Mouse (Mus musculus) liver, embryonic 12.5 days (tissue): ENCODE measurements around the gene Capn11. TPM values are rescaled to one million over a fixed set of nuclear protein-coding genes. Genes with fewer than 3 reads are reported as not detected.

Experiments
- ATAC-seq: fragments of 200-750 bp; cut with Nextera tagmentation; 2 replicates; pipeline ENCODE4 v1.8.0; 2017; ENCODE audit warnings: moderate number of reproducible peaks, mild to moderate bottlenecking, moderate library complexity
- H3K27ac ChIP-seq: fragments of 300-500 bp; sonication (generic); 2 replicates; pipeline ENCODE4 v1.5.1; 2016; ENCODE audit warnings: mild to moderate bottlenecking
- H3K27me3 ChIP-seq: fragments of 300-500 bp; sonication (generic); replicated peaks from 2 replicates; pipeline ENCODE4 v1.6.1; 2016; ENCODE audit warnings: mild to moderate bottlenecking, moderate library complexity
- H3K36me3 ChIP-seq: fragments of 300-500 bp; sonication (generic); 2 replicates; pipeline ENCODE4 v1.6.1; 2016; ENCODE audit warnings: mild to moderate bottlenecking, moderate library complexity
- H3K4me1 ChIP-seq: fragments of 300-500 bp; sonication (generic); 2 replicates; pipeline ENCODE4 v1.6.1; 2016
- H3K4me2 ChIP-seq: fragments of 300-500 bp; sonication (generic); 2 replicates; pipeline ENCODE4 v1.6.1; 2016; ENCODE audit warnings: mild to moderate bottlenecking, moderate library complexity
- H3K4me3 ChIP-seq: fragments of 300-500 bp; sonication (generic); 2 replicates; pipeline ENCODE4 v1.5.1; 2016; ENCODE audit warnings: mild to moderate bottlenecking, moderate library complexity
- H3K9ac ChIP-seq: fragments of 300-500 bp; sonication (generic); 2 replicates; pipeline ENCODE4 v1.6.1; 2016; ENCODE audit warnings: mild to moderate bottlenecking, moderate library complexity
- H3K9me3 ChIP-seq: fragments of 300-500 bp; sonication (generic); replicated peaks from 2 replicates; pipeline ENCODE4 v1.6.1; 2016; ENCODE audit warnings: mild to moderate bottlenecking, moderate library complexity
- WGBS: fragments of 180-500 bp; shearing (Covaris S2); methylation state at CpG from one replicate; pipeline ENCODE4 v1.1.7; 2016; ENCODE audit not compliant: insufficient replicate concordance; 5-methylcytosine and 5-hydroxymethylcytosine counted together
- polyA plus RNA-seq: library from polyadenylated mRNA; unstranded; fragments of >200 nt; fragmentation: Nextera tagmentation; extraction: Ambion mirVana; gene quantifications from 2 replicates; pipeline ENCODE4 v1.2.1, GENCODE M21; 2016

The Capn11 gene
- polyA plus RNA-seq, 1 experiment from 2014 or later = 0.39 TPM

- H3K27ac ChIP-seq = peak overlapping the region; percentile 93
- H3K36me3 ChIP-seq = peaks cover 23% of the 10 kb centered on the region
- peak overlapping the region; percentile 81 for H3K4me3 ChIP-seq
- H3K9ac ChIP-seq = peak overlapping the region; percentile 89
- no peaks in the 10 kb centered on the region for H3K27me3 ChIP-seq
- H3K4me2 ChIP-seq = peak overlapping the region; percentile 93
- no peaks in the 10 kb centered on the region for H3K9me3 ChIP-seq
- peaks cover 94% of the 10 kb centered on the region for H3K4me1 ChIP-seq
- ATAC-seq = peak; percentile 58
- under 1% methylated on average over 56 of the region's 58 CpGs for WGBS
Measured at GRCm38 (mm10) chr17:45594881-45595735, 64.0 kb downstream of the Capn11 start.

GRCm38 (mm10) chr17:45594195-45594594 is 64.9 kb downstream of the Capn11 start:
- H3K27me3 ChIP-seq = no peaks in the 10 kb centered on the region
- no peak for ATAC-seq
- peaks cover 93% of the 10 kb centered on the region for H3K4me1 ChIP-seq
- H3K36me3 ChIP-seq = peaks cover 32% of the 10 kb centered on the region
- H3K9me3 ChIP-seq = no peaks in the 10 kb centered on the region
- peak overlapping the region; percentile 93 for H3K4me2 ChIP-seq
- H3K27ac ChIP-seq = peak overlapping the region; percentile 93
- H3K4me3 ChIP-seq = peak overlapping the region; percentile 81
- 19% methylated on average over 8 of the region's 8 CpGs for WGBS
- peak overlapping the region; percentile 89 for H3K9ac ChIP-seq

GRCm38 (mm10) chr17:45593479-45593878 is 65.6 kb downstream of the Capn11 start:
- Histone ChIP-seq H3K4me3 (peak overlapping the region; percentile 81), H3K27ac (peak overlapping the region; percentile 93), H3K36me3 (peaks cover 39% of the 10 kb centered on the region), H3K4me1 (peaks cover 86% of the 10 kb centered on the region), H3K4me2 (peak overlapping the region; percentile 93), H3K9ac (peak overlapping the region; percentile 89), H3K9me3 (no peaks in the 10 kb centered on the region), H3K27me3 (no peaks in the 10 kb centered on the region)
- WGBS = 15% methylated on average over 8 of the region's 8 CpGs
- ATAC-seq = peak; percentile 86

GRCm38 (mm10) chr17:45592606-45593431 is 66.3 kb downstream of the Capn11 start:
- Histone ChIP-seq H3K4me2 (peak overlapping the region; percentile 93), H3K36me3 (peaks cover 46% of the 10 kb centered on the region), H3K9ac (peak overlapping the region; percentile 89), H3K4me3 (peak overlapping the region; percentile 81), H3K9me3 (no peaks in the 10 kb centered on the region), H3K4me1 (peaks cover 79% of the 10 kb centered on the region), H3K27ac (peak overlapping the region; percentile 93), H3K27me3 (no peaks in the 10 kb centered on the region)
- WGBS = 18% methylated on average over 8 of the region's 8 CpGs
- peak; percentile 68 for ATAC-seq

- Histone ChIP-seq H3K4me1 (peaks cover 70% of the 10 kb centered on the region), H3K4me3 (peak overlapping the region; percentile 81), H3K27ac (peak overlapping the region; percentile 93), H3K9me3 (no peaks in the 10 kb centered on the region), H3K4me2 (peak overlapping the region; percentile 93), H3K27me3 (no peaks in the 10 kb centered on the region), H3K9ac (peak overlapping the region; percentile 89), H3K36me3 (peaks cover 55% of the 10 kb centered on the region)
- 56% methylated on average over 16 of the region's 16 CpGs for WGBS
- no peak for ATAC-seq
Measured at GRCm38 (mm10) chr17:45591701-45592605, 67.2 kb downstream of the Capn11 start.

- Histone ChIP-seq H3K9ac (no peak overlapping the region), H3K4me1 (peaks cover 67% of the 10 kb centered on the region), H3K27ac (no peak overlapping the region), H3K4me3 (no peak overlapping the region), H3K9me3 (no peaks in the 10 kb centered on the region), H3K27me3 (no peaks in the 10 kb centered on the region), H3K36me3 (peaks cover 70% of the 10 kb centered on the region), H3K4me2 (no peak overlapping the region)
- ATAC-seq = no peak
- 90% methylated on average over 6 of the region's 6 CpGs for WGBS
Measured at GRCm38 (mm10) chr17:45590410-45590809, 68.7 kb downstream of the Capn11 start.

- H3K4me2 ChIP-seq = no peak overlapping the region
- H3K36me3 ChIP-seq = peaks cover 76% of the 10 kb centered on the region
- no peaks in the 10 kb centered on the region for H3K27me3 ChIP-seq
- ATAC-seq = no peak
- H3K9ac ChIP-seq = no peak overlapping the region
- 87% methylated on average over 8 of the region's 8 CpGs for WGBS
- H3K9me3 ChIP-seq = no peaks in the 10 kb centered on the region
- H3K4me1 ChIP-seq = peaks cover 73% of the 10 kb centered on the region
- no peak overlapping the region for H3K4me3 ChIP-seq
- no peak overlapping the region for H3K27ac ChIP-seq
Measured at GRCm38 (mm10) chr17:45589844-45590243, 69.3 kb downstream of the Capn11 start.

GRCm38 (mm10) chr17:45589236-45589635 is 69.9 kb downstream of the Capn11 start:
- H3K9ac ChIP-seq = no peak overlapping the region
- H3K27me3 ChIP-seq = no peaks in the 10 kb centered on the region
- H3K36me3 ChIP-seq = peaks cover 82% of the 10 kb centered on the region
- 98% methylated on average over 7 of the region's 7 CpGs for WGBS
- H3K4me2 ChIP-seq = no peak overlapping the region
- H3K4me3 ChIP-seq = no peak overlapping the region
- H3K9me3 ChIP-seq = no peaks in the 10 kb centered on the region
- H3K27ac ChIP-seq = no peak overlapping the region
- H3K4me1 ChIP-seq = peaks cover 73% of the 10 kb centered on the region
- no peak for ATAC-seq

GRCm38 (mm10) chr17:45588370-45588769 is 70.8 kb downstream of the Capn11 start:
- Histone ChIP-seq H3K4me3 (no peak overlapping the region), H3K27me3 (no peaks in the 10 kb centered on the region), H3K9ac (no peak overlapping the region), H3K4me2 (no peak overlapping the region), H3K27ac (no peak overlapping the region), H3K9me3 (no peaks in the 10 kb centered on the region), H3K36me3 (peaks cover 87% of the 10 kb centered on the region), H3K4me1 (peaks cover 73% of the 10 kb centered on the region)
- WGBS = 87% methylated on average over 7 of the region's 7 CpGs
- no peak for ATAC-seq

- Histone ChIP-seq H3K4me2 (0 out of 2 replicates have a peak overlapping the region, but pooled peaks have one; percentile 10), H3K27ac (no peak overlapping the region), H3K36me3 (peaks cover 78% of the 10 kb centered on the region), H3K27me3 (no peaks in the 10 kb centered on the region), H3K9ac (0 out of 2 replicates have a peak overlapping the region, but pooled peaks have one; percentile 10), H3K9me3 (no peaks in the 10 kb centered on the region), H3K4me3 (no peak overlapping the region), H3K4me1 (peaks cover 73% of the 10 kb centered on the region)
- WGBS = 94% methylated on average over 3 of the region's 3 CpGs
- ATAC-seq = no peak
Measured at GRCm38 (mm10) chr17:45586449-45586837, 72.7 kb downstream of the Capn11 start.
